Mouse (Mus musculus) ovary, adult 18-20 months (tissue): ENCODE results near the gene Il4i1.

ENCODE experiments used
- DNase-seq: peaks from one replicate; pipeline ENCODE4 v3.0.0; 2022; ENCODE audit warnings: low spot score, mixed read lengths

The Il4i1 gene

GRCm38 (mm10) chr7:44815721-44816469 is at the start of gene Il4i1, which contains the start of gene Nup62:
Gene Il4i1, plus strand, starts transcription at chr7:44816387.
Gene Nup62, plus strand, starts transcription at chr7:44816088.
- peak; percentile 97 for DNase-seq

- DNase-seq: no peak
Measured at GRCm38 (mm10) chr7:44768129-44768528, 48.1 kb upstream of the Il4i1 start.

- DNase-seq: peak; percentile 16
Measured at GRCm38 (mm10) chr7:44770046-44770578, 46.1 kb upstream of the Il4i1 start.

- DNase-seq: no peak
Measured at GRCm38 (mm10) chr7:44772591-44773204, 43.5 kb upstream of the Il4i1 start.

GRCm38 (mm10) chr7:44776849-44777498 is 39.2 kb upstream of the Il4i1 start:
- DNase-seq: no peak

- no peak for DNase-seq
Measured at GRCm38 (mm10) chr7:44780101-44780500, 36.1 kb upstream of the Il4i1 start.

GRCm38 (mm10) chr7:44789531-44789930 is 26.7 kb upstream of the Il4i1 start:
- no peak for DNase-seq

- DNase-seq: no peak
Measured at GRCm38 (mm10) chr7:44790066-44790465, 26.1 kb upstream of the Il4i1 start.

GRCm38 (mm10) chr7:44792781-44793180 is 23.4 kb upstream of the Il4i1 start:
- no peak for DNase-seq

- DNase-seq: no peak
Measured at GRCm38 (mm10) chr7:44808927-44809326, 7.3 kb upstream of the Il4i1 start.

GRCm38 (mm10) chr7:44809466-44809865 is 6.7 kb upstream of the Il4i1 start:
- no peak for DNase-seq

GRCm38 (mm10) chr7:44810365-44810764 is 5.8 kb upstream of the Il4i1 start:
- no peak for DNase-seq

GRCm38 (mm10) chr7:44810819-44811557 is 5.2 kb upstream of the Il4i1 start:
- DNase-seq: no peak

GRCm38 (mm10) chr7:44812651-44813325 is 3.4 kb upstream of the Il4i1 start:
- DNase-seq: peak; percentile 0

- peak; percentile 0 for DNase-seq
Measured at GRCm38 (mm10) chr7:44813985-44814384, 2.2 kb upstream of the Il4i1 start.

- DNase-seq: no peak
Measured at GRCm38 (mm10) chr7:44814423-44814822, 1.8 kb upstream of the Il4i1 start.

GRCm38 (mm10) chr7:44814952-44815553 is 1.1 kb upstream of the Il4i1 start:
- no peak for DNase-seq

- no peak for DNase-seq
Measured at GRCm38 (mm10) chr7:44816470-44817021, 359 bp downstream of the Il4i1 start, which contains the start of gene Atf5. Gene Atf5, minus strand, starts transcription at chr7:44816658.

- no peak for DNase-seq
Measured at GRCm38 (mm10) chr7:44817441-44817840, 1.3 kb downstream of the Il4i1 start.

GRCm38 (mm10) chr7:44818164-44818563 is 2.0 kb downstream of the Il4i1 start:
- peak; percentile 1 for DNase-seq
